Mouse (Mus musculus): ENCODE data around the gene Syde2.
"Not testable (repeated sequence)": the region's sequence is repeated elsewhere in the genome, so short reads cannot be mapped to it uniquely, and the experiment has no call there.

The Syde2 gene

GRCm38 (mm10) chr3:145966806-145967205 is 20.9 kb upstream of the Syde2 start:
- no peak for DNase-seq (ENCODE audit: low spot score in 2 of 2)

- no peak for DNase-seq (ENCODE audit: low spot score in 2 of 2)
Measured at GRCm38 (mm10) chr3:145969031-145969501, 18.6 kb upstream of the Syde2 start.

GRCm38 (mm10) chr3:145971501-145971900 is 16.2 kb upstream of the Syde2 start:
- DNase-seq (ENCODE audit: low spot score in 2 of 2), result no peak

- no peak for DNase-seq (ENCODE audit: low spot score in 2 of 2)
Measured at GRCm38 (mm10) chr3:145974986-145975385, 12.7 kb upstream of the Syde2 start.

- no peak for DNase-seq (ENCODE audit: low spot score in 2 of 2)
Measured at GRCm38 (mm10) chr3:145985333-145985925, 2.2 kb upstream of the Syde2 start.

GRCm38 (mm10) chr3:145986317-145987001 is 1.2 kb upstream of the Syde2 start:
- DNase-seq (ENCODE audit: low spot score in 2 of 2), result no peak

- DNase-seq (ENCODE audit: low spot score in 2 of 2), result peak; percentile 22 to 26
Measured at GRCm38 (mm10) chr3:145987970-145988683, 457 bp downstream of the Syde2 start.

- no peak for DNase-seq (ENCODE audit: low spot score in 2 of 2)
Measured at GRCm38 (mm10) chr3:145988684-145989575, 1.3 kb downstream of the Syde2 start.

GRCm38 (mm10) chr3:145989576-145990081 is 2.0 kb downstream of the Syde2 start:
- DNase-seq (ENCODE audit: low spot score in 2 of 2), result no peak

- no peak for DNase-seq (ENCODE audit: low spot score in 2 of 2)
Measured at GRCm38 (mm10) chr3:145991130-145991529, 3.5 kb downstream of the Syde2 start.

GRCm38 (mm10) chr3:145991976-145992730 is 4.5 kb downstream of the Syde2 start:
- no peak for DNase-seq (ENCODE audit: low spot score in 2 of 2)

- no peak for DNase-seq (ENCODE audit: low spot score in 2 of 2)
Measured at GRCm38 (mm10) chr3:145992796-145993195, 5.1 kb downstream of the Syde2 start.

- no peak for DNase-seq (ENCODE audit: low spot score in 2 of 2)
Measured at GRCm38 (mm10) chr3:145993481-145994201, 6.0 kb downstream of the Syde2 start.

GRCm38 (mm10) chr3:145995489-145995888 is 7.8 kb downstream of the Syde2 start:
- no peak for DNase-seq (ENCODE audit: low spot score in 2 of 2)

- DNase-seq (ENCODE audit: low spot score in 2 of 2), result not testable (repeated sequence)
Measured at GRCm38 (mm10) chr3:145996539-145996938, 8.9 kb downstream of the Syde2 start.

GRCm38 (mm10) chr3:146004347-146005051 is 16.8 kb downstream of the Syde2 start:
- DNase-seq (ENCODE audit: low spot score in 2 of 2), result no peak

GRCm38 (mm10) chr3:146007872-146008271 is 20.2 kb downstream of the Syde2 start:
- no peak for DNase-seq (ENCODE audit: low spot score in 2 of 2)

- no peak for DNase-seq (ENCODE audit: low spot score in 2 of 2)
Measured at GRCm38 (mm10) chr3:146009859-146010645, 22.4 kb downstream of the Syde2 start.

- DNase-seq (ENCODE audit: low spot score in 2 of 2), result no peak
Measured at GRCm38 (mm10) chr3:146010751-146011150, 23.1 kb downstream of the Syde2 start.
